Mouse (Mus musculus) CD8-positive naive resting alpha-beta T cell, adult 57 days (primary cell): Measurements from ENCODE around the gene Scgb2b12. TPM values are rescaled to one million over a fixed set of nuclear protein-coding genes. Genes with fewer than 3 reads are reported as not detected.

Experiments used
- total RNA-seq: library from RNA; stranded (reverse); gene quantifications from one replicate; pipeline ENCODE4 v1.2.4, GENCODE M21; 2023

Gene Scgb2b12
- not detected for total RNA-seq

DNA sequence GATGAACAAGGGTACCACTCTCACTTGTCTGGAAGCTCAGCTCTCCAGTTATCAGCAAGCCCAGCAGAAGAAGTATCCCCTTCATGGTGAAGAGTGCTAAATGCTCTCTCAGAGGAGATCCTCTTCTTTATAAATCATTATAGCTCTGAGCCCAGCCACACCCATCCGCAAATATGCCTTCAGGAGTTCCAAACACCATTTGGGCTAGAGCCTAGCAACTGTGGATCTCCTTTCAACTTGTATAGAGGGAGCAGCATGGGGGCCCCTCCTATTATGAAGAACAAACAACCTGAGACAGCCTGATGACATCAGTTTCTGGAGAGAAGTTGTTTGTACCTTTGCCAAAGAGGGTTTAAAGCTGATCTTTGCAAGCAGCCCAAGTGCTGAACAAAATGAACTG, at the start of gene Scgb2b12:
Scgb2b12 (minus strand) TSS at position 101 of the 400 bp plus-strand sequence.

GRCm38 (mm10) chr7:32333882-32334281, 6.8 kb upstream of the Scgb2b12 start, which contains the start of gene Scgb1b12:
TSS of gene Scgb1b12 (plus strand) at chr7:32334182.

Other genes with a start within 250 kb of the Scgb2b12 start
- gene Scgb1b10, start 226.4 kb downstream of the Scgb2b12 start, total RNA-seq = not detected
- gene Scgb2b11, start 116.1 kb downstream of the Scgb2b12 start, total RNA-seq = not detected
- gene Scgb1b11, start 104.4 kb downstream of the Scgb2b12 start, total RNA-seq = not detected
- gene Scgb1b12, start 6.9 kb upstream of the Scgb2b12 start, total RNA-seq = not detected
- gene Scgb1b29, start 114.3 kb upstream of the Scgb2b12 start, total RNA-seq = not detected